Mouse (Mus musculus) embryonic fibroblast, embryonic 13.5 days (primary cell): ENCODE results near the gene Palld.

Source experiments
- CTCF ChIP-seq: IDR thresholded peaks from 2 replicates; pipeline ENCODE4 v1.5.1; 2011; ENCODE audit warnings: mild to moderate bottlenecking, control low read depth, low read length, moderate library complexity, borderline replicate concordance; ENCODE audit not compliant: insufficient read depth
- POLR2A ChIP-seq: IDR thresholded peaks from 2 replicates; pipeline ENCODE4 v1.6.1; 2011; ENCODE audit warnings: low read depth, mild to moderate bottlenecking, control low read depth, low read length, moderate library complexity

- TF ChIP-seq CTCF (no peak), POLR2A (no peak)
These were observed 51.2 kb downstream of the Palld start for GRCm38 (mm10) chr8:61851270-61851669.
